Mouse (Mus musculus) kidney, postnatal 10 days (tissue): Measurements from ENCODE around the gene Rims3.
A peak's percentile ranks its signal among the peaks of the same experiment; 100 is the strongest.

Experiments used
- DNase-seq: peaks from one replicate; pipeline ENCODE4 v3.0.0; 2021; ENCODE audit warnings: mixed read lengths

Gene Rims3

DNA sequence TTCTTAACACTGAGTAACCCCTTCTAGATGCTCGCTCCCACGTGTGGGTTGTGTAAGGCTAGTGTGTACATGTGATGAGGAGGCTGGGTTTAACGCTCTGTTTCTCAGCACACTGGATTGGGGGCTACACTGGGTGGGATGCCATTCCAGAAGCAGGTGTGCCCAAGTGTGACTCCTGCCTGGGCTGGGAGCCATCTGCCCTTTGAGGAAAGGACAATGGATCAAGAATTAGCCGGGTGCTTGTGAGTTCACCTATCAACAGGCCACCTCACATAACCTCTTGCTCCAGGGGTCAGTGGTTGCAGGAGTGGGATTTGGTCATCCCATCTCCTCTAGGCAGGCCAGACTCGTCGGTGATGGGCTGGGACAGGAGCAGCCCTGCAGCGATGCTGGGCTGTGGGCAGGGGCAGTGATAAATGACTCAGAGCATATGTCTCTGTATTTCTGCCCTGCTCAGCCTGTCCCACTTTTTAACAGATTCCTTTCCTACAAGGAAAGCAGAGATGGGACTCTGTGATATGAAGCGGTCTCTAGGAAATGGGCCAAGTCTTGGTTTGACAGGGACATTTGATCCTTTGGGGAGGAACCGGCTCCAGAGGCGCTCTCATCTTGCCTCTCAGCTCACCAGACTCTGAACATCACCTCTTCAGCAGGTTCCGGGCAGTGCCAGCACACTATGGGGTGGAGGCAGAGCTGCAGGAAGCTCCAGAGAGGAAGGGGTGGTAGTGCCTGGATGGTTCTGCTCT, 39.2 kb downstream of the Rims3 start:
- DNase-seq, result no peak

DNA sequence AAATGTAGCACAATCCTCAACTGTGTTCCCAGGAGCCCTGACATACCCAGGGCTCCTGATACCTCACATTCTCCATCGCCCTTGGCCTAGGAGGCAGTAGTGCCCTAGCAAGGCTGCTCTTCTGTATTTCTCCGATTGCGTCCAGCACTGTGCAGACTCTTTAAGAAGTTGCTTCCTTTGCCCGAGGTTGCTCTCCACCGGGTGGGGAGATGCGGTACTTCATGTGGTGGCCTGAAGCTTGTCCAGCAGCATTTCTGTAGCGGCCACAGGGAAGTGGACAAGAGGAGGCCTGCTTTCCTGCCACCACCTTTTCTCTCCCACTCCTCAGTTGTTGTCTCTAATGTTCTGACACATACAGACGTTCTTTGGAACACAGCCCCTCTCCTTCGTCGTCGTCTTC, 40.0 kb downstream of the Rims3 start:
- peak; percentile 13 for DNase-seq

DNA sequence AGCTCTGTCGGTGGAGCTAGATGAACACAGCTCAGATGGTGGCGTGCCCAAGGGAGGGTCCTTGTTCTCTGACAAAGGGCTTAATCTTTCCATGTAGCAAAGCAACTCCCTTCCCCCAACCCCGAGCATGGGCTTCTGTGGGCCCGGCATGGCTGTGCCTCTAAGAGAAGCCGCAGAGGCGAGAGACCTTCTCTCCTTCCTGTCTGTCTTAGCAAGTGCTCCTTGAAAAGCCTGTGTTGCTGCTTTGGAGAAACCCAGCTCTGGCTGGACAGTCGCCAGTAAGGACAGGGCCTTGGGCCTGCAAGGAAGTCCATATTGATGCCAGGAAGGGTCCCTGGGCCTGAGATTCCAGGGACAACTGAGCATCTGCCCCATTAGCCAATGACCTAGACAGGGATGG, 40.6 kb downstream of the Rims3 start:
- DNase-seq, result no peak

DNA sequence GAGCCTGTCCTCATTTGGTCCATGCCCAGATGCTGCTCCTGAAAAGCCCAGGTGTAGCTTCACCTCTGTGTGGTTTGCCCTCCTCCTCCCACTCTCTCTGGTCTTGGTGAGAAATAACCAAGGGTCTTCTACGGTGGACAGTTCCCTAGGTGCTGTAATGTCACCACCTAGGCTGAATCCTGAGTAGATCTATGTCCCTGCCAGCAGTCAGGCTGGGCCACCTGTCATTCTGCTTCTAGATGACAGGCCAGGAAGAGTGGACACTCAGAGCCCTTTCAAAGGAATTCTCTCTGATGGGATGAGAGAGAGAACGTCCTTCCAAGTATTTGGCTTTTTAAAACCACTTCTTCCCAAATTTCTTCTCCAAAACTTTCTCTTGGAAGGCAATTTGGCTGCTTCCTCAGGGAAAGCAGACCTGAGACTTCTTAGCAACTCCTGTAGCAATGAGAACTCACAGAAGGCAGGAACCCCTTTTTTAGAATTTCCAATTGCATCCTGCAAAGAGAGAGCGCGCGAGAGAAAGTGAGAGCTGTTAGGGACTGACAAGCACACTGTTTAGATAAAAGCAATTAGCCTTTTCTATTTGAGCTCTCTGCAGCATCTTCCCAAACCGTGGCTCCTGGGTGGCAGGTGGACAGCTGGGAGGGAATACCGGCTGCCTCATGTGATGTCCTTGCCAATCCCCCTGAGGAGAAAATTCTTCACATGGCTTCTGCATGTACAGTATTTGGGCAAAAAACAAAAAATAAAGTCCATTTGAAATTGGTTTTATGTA, 41.4 kb downstream of the Rims3 start:
- no peak for DNase-seq

DNA sequence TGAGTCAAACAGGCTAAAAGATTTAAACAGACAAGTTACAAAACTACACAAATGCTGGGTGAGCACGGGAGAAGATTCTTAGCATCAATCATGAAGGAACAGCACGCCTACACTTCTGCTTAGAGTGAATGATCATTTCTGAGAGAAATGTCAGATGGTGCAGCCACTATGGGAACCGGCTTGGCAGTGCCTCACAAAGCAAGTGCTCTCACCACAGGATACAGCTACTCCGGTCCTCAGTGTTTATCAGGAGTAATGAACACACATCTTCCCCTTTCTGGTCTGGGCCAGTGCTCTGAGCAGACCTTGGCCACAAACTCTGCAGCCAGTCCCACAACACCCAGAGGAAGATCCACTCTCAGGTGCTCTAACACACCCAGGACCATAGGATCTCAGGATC, 49.9 kb downstream of the Rims3 start:
- DNase-seq, result no peak

DNA sequence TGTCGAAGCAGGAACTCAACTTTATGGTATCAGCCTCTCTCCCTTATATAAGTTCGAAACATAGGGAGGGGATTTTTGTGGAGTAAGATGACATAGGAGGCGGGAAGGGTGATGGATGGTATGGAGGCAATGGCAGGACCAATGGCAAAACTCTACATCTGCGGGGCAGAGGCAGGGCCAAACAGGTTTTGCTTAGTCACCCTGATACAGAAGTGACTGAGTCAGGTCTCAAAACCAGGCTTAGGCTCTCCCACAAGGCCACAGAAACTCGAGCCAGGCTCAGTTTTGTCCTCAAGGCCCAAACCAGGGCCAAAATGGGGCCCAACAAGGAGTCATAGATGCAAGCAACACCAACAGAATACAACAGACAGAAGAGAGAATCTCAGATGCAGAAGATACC, 51.0 kb downstream of the Rims3 start:
- no peak for DNase-seq

DNA sequence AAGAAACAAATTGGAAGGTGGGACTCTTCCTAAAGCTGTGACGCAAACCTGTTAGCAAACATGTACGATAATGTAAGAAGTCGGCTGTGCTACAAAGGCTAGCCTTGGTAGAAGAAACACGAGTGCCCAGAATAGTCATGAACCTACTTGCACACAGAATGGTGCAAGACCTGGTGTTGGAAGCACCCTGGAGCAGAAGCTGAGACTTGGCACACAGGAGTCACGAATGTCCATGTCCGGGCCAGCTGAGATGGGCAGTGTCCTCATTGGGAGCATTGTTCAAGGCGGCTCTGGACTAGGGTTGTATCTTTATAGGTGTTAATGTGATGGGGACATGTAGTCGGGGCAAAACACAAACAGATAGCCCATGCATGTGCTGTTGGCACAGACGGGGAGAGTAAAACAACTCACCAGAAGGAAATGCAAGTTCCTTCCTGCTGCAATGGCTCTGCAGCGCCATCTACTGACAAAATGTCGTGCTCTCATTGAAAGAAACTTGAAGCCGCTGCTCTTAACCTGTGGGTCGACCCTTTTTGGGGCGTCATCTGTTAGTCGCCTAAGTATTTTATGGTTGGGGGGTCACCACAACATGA, 55.0 kb downstream of the Rims3 start:
- DNase-seq, result peak; percentile 76

DNA sequence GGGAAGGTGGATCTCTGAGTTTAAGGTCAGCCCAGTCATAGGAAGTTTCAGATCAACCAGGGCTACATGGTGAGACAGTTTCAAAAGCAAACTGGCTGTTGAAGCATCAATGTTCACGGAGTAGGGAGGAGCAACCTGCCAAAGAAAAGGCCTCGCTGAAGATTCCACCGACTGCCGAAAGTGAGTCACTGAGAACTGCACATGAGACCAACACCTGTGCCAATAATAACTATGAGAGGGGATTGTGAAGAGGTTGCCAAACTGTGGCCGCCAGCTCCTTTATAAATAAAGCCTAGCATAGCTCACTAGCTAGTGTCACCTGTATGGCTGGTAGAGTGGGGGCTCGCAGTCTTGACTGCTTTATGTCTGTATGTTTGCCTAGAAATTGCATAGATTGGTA, 56.5 kb downstream of the Rims3 start:
- no peak for DNase-seq

DNA sequence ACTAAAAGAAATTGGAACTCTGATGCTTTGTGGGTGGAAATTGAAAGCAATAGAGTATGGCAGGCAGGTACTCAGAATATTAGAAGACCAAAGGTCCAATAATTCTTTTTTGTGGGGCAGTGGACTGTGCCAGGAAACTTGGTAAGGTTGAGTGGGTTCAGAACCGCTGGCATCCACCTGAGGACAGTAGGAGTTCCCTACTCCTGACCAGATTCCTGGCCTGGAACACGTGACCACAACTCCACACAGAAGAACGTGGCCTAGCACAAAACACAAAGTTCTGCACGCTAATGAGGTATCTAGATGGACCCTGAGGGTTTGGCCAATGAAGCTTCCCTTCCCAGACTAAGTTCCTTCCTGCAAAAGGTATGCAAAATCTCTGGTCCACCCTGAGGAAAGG, 58.2 kb downstream of the Rims3 start:
- DNase-seq, result no peak

DNA sequence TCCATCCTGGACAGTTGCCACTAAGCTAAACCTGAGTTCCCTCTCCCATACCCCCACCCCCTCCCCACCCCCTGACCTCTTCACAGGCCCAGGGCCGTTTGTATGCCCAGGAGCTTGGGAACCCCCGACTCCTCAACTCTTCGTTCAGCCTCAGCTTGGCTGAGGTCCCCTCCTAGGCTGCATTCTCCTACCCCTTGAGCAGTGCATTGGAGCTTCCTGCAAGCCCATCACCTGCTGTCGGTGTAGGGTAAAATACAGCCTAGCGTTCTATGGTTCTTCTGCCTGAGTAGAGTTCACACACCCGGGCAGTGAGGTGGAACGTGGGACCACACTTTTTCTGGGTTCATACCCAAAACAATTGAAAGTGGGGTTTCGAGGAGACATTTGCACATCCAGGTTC, 58.8 kb downstream of the Rims3 start:
- no peak for DNase-seq

DNA sequence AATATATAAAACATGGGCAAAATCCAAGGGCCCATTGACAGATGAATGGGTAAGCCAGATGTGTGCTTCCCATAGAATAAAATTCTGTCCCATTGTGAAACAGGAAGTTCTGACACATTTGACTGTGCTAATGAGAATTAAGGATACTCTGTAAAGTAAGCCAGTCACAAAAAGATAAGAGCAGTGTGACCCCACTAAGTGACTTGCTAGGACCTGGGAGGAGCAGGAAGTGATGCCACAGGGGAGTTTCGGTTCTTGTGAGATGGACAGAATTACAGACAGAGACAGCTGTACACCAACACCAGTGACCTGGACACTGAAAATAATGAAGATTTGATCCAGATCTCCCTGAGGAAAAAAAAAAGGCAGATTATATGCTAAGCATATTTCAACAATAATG, 59.2 kb downstream of the Rims3 start:
- no peak for DNase-seq

DNA sequence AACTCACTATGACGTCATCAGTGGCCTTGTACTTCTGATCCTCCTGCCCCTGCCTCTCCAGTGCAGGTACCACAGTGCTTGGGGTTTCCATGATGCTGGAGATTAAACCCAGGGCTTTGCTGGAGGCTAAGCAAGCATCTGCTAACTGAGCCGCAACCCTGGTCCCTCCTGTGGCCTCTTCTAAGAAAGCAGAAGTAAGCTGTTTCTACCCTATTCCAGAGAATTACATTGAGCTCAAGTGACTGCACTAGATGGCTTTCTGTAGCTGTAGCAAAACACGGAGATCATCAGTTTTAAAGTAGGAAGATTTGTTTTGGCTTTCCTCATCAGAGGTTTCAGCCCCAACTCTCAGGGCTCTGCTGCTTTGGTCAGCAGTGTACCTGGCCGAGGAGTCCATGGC, 59.9 kb downstream of the Rims3 start:
- DNase-seq, result no peak

DNA sequence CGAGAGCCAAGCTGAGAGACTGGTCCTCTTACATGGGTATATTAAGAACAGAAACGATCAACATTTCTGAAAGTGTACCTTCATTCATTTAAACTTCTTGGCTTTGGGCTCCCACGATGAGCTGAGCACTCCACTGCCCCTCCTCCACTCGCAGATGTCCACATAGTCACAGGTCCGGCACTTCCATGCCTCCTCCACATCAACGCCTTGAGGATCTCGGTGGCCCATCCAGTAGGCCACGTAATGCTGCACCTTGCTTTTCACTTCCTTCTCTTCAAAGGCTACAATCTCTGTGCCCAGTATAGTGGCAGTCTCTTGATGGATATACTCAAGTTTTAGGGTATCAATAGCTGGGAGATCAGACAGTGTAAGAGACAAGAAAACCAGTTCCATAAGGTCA, 66.8 kb downstream of the Rims3 start:
- no peak for DNase-seq

DNA sequence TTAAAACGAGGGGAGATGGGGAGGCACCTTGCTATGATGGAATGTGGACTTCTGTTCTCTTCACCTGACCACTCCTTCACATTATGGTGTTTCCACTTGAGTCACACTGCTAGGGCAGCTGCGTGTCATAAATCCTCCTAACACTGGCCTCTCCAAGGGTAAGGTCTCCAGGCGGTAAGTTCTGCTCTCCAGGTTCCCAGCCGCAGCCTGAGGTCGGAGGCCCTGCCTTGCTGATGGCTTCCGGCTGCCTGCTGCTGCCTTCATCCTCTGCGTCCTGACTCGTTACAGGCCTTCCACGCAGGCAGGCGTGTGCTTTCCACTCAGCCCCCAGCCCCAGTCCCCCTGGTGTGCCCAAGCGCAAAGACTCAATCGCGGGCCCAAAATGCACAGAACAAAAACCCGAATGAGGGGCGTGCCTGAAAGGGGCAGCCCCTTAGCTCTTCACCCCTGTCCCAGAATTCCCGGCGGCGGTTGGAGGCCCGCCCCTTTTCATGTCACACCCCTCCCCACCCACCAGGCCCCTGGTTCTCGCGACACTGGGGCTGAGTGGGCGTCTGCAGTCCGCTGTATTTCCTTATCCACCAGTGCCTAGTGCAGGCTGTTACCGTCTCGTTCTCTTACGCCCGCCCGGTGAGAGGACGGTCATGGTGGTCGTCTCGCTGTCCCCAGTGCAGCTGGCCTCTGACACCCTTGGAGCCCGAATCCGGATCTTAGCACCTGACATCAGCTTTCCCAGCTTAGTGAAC, 70.1 kb downstream of the Rims3 start, which contains the start of gene Exo5:
TSS of gene Exo5 (minus strand) at position 464 of the 746 bp plus-strand sequence.
- DNase-seq, result peak; percentile 96

DNA sequence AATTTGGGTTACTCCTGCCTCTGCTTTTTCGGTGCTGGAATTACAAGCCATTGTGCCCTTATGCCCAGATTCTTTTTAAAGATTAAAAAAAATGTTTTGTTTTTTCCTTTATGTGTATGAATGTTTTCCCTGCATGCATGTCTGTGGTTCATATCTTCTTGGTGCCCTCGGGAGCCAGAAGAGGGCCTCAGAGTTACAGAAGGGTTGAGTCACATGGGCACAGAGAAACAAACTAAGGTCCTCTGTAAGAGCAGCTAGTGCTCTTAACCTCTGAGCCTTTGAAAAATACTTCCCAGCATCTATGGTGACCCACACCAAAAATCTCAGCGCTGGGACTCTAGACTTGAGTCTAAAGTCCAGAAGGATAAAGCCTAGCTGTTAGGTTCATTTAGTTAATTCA, 70.8 kb downstream of the Rims3 start:
- peak; percentile 57 for DNase-seq

DNA sequence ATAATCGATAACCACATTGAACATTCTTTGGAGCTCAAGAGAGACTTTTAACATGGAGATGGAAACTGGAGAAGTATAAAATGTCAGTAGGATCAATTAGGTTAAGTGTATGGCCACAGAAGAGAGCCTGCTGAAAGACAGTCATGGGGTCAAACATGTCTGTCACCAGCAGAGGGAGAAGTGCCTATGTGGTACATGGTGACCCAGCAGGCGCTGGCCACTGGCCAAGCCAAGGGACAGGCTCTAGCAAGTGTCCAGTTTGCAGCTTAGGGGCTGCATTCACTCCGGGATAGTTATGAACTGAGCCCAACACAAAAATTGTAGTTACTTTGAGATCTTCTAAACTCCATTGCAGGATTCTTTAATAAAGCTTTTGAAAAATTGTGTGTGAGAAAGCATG, 74.1 kb downstream of the Rims3 start:
- peak; percentile 51 for DNase-seq

DNA sequence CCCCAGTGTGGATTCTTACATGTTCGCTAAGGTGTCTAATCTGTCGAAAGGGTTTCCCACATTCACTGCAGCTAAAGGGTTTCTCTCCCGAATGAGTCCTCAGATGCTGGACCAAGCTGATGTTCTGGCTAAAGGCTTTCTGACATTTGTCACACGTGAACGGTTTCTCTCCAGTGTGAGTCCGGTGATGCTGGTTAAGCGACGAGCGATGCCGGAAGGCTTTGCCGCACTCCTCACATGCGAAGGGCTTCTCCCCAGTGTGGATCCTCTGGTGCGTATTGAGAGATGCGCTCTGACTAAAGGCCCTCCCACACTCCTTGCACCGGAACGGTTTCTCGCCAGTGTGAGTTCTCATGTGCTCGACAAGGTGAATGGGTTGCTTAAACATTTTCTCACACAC, 76.1 kb downstream of the Rims3 start:
- DNase-seq, result no peak

DNA sequence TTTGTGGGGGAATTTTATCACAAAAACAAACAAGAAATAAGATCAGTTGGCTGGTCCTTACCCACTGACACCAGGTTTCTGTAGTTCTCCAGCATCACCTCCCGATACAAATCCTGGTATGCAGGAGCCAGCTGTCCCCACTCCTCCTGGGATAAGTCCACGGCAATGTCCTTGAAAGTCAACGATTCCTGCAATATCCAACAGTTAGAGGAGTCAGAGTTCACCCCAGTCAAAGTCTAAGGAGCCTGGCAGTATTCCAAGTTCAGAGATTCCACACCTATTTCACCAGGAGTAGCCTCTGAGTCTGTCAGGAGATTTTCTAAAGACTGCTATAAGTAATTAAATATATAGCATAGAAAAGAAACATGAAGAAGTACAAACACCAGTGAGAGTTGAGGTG, 80.4 kb downstream of the Rims3 start:
- DNase-seq, result no peak
